Mouse (Mus musculus): Measurements from ENCODE around the gene Rnf212.

The Rnf212 gene

DNA sequence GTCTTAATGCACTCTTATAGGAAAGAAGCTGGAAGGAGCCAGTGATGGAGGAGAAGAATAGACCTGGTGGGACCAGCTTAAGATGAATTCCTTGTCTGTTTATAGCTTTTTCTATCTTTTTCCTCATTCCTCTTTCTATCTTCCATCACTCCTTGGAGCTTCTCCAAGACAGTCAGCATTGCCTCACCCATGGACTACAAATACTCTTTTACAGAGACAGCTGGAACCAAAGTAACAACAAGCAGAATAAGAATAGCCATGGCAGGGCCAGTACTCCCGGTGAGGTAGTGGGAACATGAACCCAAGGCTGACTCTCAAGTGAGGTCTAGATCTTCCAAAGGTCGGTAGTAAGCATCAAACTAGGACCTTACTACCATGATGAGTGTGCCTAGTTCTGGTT is 61.7 kb downstream of the Rnf212 start:
- DNase-seq (ENCODE audit: low spot score): no peak

DNA sequence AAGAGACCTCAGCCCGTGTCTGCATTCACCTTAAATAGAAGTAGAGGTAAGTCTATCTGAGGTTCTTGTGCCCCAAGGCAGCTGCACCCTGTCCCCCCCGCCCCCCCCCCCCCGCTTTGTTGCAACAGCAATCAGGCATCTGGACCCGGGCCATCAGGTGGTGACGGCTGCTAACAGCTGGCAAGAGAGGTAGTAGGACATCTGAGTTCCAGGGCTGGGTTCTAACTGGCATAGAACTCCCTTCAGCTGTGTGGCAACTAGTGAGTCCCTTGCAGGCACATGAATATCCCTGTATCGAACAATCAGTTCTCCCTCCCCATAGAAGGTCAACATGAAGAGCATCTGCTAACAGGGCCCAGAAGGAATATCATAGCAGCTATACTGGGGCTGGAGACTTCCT is 62.8 kb downstream of the Rnf212 start:
- DNase-seq (ENCODE audit: low spot score): no peak

DNA sequence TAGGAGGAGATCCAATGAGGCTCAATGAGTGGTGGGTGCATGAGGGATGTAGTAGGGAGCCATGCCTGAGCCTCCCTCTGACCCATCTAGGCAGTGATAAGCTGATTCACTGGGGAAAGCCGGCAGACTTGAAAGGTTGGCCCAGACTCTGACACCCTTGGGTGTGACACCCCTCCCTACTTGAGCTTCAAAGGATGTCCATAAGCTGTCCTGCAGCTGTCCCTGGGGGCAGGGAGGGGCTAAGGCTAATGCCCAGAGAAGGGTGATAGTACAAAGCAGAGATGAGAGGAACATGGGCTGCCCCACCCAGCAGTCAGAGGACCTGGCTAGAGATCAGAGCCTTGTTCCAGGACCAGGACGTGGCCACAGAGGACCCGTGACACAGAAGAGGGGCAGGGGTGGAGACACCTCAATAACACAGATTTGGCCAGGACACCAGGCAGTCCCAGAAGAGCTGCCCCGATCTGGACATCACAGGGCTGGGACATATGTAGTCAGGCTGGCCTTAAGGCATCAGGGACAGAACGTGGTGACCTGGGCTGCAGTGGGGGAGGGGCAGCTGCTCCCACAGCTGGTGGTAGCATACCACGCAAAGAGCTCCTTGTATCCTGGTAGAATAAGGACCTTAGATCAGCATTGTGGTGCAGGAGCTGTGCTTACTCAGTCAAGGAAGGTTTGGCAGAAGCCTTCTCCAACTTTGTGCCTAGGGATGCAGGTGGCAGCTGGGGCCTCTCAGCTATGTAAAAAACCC is 65.6 kb downstream of the Rnf212 start:
- DNase-seq (ENCODE audit: low spot score): no peak

DNA sequence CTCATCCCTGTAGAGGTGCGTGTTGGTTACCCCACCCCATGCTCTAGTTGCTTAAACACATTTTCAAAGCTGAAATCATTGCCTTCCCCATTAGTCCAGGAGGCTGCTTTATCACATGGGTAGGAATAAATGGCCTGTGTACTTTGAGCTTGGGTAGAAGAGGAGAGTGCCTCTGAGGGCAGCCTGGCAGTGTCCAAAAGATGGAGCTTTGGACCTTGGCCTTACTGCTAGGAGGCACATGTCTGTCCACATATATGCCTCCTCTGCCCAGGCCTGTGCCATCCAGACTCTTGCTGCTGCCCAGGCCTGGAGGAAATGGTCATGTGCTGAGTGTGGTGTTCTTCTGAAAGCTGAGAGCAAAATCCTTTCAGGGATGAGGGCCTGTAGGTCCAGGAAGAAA is 66.4 kb downstream of the Rnf212 start:
- no peak for DNase-seq (ENCODE audit: low spot score)

DNA sequence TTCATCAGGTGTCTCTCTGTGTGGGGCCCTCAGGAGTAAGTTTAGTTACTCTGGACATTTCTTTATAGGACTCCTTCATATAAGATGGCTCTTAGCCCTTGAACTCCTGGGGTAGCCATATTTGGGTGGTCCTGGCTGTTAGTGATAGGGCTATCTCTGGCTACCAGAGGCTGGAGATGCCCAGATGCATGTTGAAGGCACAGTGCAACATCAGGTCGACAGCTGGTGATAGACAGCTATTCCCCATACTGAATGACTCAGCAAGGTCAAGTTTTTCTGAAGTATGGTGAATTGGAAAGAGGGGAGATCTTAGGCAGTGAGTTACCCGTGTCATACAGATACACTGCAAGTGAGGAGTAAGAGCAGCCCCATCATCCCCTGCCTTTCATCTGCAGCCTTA is 67.0 kb downstream of the Rnf212 start:
- no peak for DNase-seq (ENCODE audit: low spot score)

DNA sequence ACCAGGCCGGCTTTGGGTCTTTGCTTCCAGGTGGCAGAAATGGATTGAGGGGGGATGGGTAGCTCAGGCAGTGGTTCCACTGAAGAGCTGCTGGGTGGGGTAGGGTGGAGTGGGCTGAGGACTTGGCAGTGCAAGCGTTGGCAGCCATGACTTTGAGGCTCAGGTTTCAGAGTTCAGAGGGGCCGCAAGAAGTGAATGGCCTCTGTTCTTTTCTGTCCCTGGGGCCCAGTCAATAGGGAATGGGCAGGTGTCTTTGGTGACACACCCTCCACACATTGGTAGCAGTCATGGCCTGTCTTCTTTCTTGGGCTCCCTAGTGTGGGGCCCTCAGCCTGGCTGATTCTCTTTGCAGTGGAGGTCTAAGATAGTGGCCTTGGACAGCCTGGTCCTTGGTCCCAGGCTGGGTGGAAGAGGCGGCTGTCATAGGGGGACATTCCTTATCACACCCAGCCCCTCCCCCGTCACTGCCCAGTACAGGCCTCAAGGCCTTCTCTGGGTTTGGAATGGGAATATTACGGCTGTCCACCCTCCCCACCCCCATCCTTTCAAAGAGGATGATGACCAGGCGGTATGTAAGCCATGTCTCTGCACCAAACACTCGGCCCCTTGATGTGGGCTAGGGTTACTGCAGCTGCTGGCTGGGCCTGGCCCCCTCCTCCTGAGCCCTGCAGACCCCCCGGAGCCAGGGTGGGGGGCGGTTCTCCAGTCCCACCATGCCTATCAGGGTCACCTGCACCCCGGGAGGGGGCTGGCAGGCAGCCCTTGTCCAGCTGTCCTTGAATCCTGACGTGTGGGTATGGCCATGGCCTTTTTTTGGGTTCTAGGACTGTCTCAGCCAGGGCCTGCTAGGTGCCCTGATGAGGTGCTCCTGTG is 70.8 kb downstream of the Rnf212 start:
- DNase-seq (ENCODE audit: low spot score): no peak

DNA sequence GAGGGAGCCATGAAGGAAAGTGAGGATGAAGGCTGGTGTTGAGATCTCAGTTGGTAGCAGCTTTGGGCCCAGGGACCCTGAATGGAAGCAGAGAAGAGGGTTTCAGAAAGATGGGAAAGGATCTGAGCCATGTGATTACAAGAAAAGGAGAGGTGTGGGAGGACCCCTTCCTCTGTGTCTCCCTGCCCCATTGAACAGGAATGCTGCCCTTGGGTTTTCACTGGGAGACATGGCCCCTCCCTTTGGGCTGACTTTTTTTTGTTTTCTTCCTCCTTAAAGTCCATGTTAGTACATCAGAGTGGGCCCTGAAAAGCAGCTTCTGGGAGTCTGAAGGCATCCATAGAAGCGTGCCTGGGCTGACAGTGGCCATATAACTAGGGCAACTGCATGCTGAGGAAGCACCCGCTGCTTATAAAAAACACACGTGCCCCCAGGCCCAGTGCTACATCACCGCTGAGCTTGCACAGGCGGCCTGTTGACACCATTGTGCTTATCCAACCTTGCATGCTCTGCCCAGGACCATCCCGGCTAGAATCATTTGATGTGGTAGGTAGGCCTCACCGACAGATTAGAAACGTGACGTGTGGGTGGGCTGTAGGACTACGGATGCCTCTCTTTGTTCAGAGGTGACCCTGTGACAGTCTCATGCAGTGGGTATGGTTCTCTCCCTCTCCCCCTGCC is 73.3 kb downstream of the Rnf212 start:
- no peak for DNase-seq (ENCODE audit: low spot score)

DNA sequence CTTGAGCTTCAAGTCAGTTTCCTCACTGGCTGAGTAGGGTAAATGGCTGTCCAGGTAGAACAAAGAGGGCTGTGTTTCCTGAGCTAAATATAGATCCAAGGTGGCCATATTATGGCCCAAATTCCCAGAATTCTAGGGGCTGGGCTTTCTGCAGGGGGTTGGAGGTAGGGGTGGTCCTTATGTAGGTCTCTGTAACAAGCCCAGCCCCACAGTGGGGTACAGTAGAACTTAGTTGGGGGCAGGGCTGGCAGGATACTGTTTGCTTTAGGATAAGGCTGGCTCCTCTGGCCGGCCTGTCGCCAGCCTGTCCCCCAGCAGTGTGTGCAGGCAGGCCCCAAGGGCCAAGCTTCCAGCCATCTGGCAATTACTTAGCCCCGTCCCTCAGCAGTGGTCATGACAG is 74.4 kb downstream of the Rnf212 start:
- no peak for DNase-seq (ENCODE audit: low spot score)

DNA sequence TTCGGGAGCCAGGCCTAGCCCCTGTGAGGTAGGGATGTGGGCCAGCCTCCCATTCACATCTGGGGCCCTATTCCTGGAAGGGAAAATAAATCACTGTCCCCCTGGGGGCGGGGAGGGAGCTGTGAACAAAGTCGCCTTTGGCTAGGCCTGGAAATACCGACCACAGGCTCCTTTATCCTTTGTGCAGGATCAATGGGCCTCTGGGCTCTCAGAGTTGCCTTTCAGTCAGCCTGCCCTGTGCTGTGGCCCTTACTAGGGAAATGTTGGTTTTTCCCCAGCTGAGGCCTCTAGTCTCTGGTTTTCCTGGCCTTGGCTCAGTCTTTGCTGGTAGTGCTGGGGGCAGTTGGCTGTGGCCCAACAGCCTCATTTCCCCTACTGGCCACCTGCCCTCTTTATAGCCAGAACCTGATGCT is 77.4 kb downstream of the Rnf212 start:
- DNase-seq (ENCODE audit: low spot score): no peak

DNA sequence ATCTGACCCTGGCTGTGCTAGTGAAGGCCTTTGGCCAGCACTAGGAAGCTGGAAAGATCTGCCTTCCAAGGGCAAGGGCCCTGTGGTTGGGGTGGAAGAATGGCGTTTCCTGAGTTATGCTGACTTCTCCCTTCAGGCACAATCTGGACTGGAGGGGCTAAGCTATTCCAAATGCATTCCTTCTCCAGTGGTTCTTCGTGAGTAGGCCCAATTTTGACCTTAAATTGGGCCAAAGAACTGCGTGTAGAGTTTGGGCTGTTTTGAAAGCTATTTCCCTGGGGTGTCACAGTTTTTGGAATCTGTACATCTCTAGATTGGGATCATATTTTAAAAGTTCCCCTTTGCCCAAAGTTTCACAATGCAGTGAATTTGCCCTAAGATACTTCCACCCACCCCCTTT is 78.2 kb downstream of the Rnf212 start:
- DNase-seq (ENCODE audit: low spot score): no peak

DNA sequence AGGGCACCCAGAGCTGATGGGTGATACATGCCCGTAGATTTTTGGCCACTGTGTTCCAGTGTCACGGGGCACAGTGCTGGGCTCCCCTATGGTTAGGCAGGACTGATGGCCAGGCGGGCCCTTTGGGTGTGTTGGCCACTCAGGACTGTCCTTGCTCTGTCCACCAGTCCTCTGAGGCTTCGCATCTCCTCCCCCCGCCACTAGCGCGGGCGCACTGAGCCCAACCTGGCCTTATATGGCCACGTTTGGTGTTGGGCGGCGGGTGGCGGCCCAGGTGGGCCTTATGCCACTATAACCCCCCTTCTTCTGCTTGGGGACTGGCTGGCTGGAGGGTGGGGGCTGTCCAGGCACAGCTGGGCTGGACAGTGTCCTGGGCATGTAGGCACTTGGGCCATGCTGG is 78.9 kb downstream of the Rnf212 start:
- no peak for DNase-seq (ENCODE audit: low spot score)

DNA sequence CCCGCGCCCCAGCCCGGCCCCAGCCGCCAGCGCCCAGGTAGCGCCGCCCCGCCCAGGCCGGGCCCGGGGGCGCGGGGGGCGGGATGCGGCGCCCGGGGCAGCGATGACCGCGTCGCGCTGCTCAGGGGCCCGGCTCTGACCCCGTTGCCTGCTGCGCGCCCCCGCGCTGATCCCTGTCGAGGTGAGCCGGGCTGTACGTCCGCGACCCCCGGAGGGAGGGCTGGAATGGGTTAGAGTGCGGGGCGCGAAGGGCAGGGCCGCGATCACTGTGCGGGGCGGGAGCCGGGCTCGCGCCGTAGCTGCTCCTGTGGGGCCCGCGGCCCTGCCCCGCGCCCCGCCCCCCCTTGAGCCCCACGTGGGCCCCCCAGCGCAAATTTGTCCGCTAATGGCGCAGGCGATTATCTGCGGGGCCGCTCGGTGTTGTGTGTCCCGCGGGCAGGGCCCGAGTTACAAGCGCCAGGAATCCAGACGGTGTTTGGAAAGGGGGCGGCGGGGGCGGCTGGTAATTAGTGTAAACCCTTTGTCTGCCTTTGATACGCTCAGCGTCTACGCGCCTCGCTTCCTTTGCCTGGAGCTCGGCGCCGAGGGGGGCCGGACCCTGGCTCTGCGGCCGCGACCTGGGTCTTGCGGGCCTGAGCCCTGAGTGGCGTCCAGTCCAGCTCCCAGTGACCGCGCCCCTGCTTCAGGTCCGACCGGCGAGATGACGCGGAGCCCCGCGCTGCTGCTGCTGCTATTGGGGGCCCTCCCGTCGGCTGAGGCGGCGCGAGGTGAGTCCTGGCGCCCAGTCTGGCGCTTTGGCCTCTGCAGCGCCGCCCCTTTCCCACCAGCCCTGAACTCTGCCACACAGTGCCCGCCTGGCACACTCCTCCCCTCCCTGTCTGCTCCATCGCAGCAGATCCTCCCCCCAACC is 80.2 kb downstream of the Rnf212 start:
- DNase-seq (ENCODE audit: low spot score): peak; percentile 37

DNA sequence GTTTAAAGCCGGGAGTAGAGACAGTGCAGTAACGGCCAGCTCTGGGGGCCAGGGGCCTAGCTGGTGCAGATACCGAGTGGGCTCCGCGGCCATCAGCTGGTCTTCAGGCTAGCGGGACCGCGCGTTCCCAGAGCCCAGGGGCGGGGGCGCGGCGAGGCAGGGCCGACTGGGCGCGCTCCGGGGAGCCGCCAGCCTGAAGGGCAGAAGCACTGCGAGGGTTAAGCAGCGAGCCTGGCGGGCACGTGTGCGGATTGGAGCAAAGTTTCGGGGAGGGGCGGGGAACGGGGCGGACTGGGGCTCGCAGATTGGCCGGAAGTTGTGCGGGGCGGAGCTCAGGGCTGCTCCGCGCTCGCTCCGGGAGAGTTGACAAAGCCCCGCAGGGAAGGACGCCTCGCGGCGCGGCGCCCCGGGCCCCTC is 80.9 kb downstream of the Rnf212 start:
- DNase-seq (ENCODE audit: low spot score): peak; percentile 89

DNA sequence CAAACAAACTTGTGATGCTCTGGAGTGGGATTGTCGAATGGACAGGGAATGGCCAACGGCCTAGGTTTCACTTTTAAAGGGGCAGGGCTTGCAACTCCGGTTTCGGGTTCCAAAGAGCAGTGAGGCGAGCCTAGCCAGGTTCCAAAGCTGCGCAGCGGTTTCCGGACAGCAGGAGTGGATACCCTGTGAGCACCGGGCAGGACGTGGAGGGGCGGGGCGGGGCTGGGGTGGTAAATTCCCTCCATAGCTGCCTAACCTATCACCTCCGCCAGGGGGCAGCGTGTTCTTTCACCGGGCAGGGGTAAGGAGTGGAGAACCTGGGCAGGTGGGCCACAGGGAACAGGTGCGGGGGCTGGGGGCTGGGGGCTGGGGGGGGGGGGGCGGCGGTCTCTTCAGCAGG is 82.5 kb downstream of the Rnf212 start, which contains the start of gene Fgfrl1:
Gene Fgfrl1, plus strand, starts transcription at position 112 of the 400 bp plus-strand sequence.
- DNase-seq (ENCODE audit: low spot score): peak; percentile 68

DNA sequence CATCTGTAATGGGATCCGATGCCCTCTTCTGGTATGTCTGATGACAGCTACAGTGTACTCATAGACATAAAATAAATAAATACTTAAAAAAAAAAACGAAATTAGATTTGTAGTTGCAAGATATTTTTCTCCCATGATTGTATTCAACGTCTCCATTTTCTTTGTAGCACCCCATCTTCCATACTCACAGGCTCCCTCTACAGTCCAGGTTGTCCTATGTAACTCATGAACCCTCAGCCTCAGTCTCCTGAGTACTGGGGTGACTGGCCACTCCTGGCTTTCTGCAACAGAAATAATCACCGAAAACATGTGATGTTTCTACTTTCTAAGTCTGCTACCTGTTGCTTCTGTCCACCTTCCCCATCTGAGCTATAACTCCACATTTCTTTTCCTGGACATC is 83.6 kb downstream of the Rnf212 start:
- DNase-seq (ENCODE audit: low spot score): no peak

DNA sequence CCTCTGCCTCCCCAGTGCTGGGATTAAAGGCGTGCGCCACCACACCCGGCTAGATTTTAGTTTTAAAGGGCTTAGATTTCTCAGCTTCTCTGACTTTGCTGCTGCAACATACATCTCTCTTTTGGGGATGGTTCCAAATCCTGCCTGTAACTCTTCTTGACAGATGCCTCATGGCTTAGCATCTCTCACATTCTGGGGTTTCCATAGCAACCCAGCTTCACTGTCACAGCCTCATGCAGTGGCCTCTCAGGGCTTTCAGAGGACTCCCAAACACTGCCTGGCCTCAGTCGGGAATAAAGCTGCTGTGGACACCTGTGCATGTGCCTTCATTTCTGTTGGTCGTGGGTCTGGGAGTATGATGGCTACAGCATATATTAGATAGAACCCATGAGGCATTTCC is 85.7 kb downstream of the Rnf212 start:
- no peak for DNase-seq (ENCODE audit: low spot score)

DNA sequence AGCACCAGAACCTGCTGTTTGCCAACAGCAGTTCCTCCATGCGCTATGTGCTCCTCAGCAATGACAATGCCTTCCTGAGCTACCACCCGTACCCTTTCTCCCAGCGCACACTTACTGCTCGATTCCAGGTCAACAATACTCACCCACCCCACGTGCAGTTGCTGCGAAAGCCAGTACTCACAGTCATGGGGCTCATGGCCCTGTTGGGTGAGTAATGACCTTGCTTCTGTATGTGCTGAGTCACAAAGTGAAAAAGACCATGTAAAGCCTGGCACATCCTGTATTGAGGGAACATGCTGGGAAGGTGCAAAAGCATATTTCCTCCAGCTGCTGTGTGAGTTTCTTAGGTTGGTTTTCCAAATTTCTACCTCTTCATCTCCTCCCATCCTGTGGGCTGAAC is 93.9 kb downstream of the Rnf212 start:
- DNase-seq (ENCODE audit: low spot score): no peak

DNA sequence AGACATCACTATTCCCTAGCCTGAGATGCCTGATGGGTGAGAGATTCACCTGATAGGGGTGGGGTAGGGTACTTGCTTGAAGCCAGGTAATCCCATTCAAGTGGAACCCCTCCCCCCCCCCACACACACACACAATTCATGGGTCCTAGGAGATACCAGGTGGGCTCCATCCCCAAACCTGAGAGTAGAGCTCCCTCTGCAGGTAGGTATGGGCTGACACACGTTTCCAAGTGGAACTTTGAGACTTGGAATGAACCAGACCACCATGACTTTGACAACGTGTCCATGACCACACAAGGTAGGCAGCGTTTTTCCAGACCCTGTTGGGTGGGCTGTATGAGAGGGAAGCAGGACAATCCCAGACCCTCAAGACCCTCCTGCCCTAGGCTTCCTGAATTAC is 94.9 kb downstream of the Rnf212 start:
- no peak for DNase-seq (ENCODE audit: low spot score)

All from lung, postnatal 25 days (tissue).